Mouse (Mus musculus): ENCODE data around the gene Adgrl4.

DNA sequence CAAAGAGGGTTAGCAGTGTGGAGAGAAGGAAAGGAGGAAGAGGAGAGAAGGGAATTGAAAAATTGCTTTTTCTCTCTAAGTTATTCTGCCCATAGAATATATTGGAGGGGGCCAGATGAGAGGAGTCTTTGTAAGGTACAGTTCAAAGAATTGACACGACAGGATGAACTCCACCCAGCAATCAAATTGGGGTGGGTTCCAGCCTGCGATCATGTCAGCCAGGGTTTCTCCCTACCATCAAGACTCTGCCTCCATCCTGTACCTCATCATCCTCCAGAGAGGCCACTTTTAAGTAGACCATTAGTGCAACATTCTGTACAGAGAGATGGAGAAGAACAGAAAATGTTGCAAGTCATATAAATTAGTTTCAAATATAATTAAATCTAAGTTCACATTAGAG lies 2.3 kb downstream of the Adgrl4 start:
- TF ChIP-seq EP300 (IDR thresholded peaks at IDR 0.05; ENCODE audit: low read length) (no peak), ZMIZ1 (IDR thresholded peaks at IDR 0.05; ENCODE audit: low read depth, low read length) (no peak), KAT2A (IDR thresholded peaks at IDR 0.05; ENCODE audit: insufficient replicate concordance, low read length) (no peak), USF2 (conservative IDR thresholded peaks at IDR 0.05; ENCODE audit: low read depth, low read length) (no peak), CTCF (conservative IDR thresholded peaks at IDR 0.05 in 1 of 2, IDR thresholded peaks at IDR 0.05 in 1 of 2; ENCODE audit: low read depth in 2 of 2, low read length in 2 of 2) (no peak), E2F4 (IDR thresholded peaks at IDR 0.05; ENCODE audit: insufficient replicate concordance, low read depth, low read length) (no peak), POLR2AphosphoS2 (IDR thresholded peaks at IDR 0.05; ENCODE audit: low read depth, low read length) (no peak), NRF1 (IDR thresholded peaks at IDR 0.05; ENCODE audit: low read depth, low read length) (no peak), SMC3 (IDR thresholded peaks at IDR 0.05; ENCODE audit: low read depth, low read length) (no peak), JUND (conservative IDR thresholded peaks at IDR 0.05; ENCODE audit: low read depth, low read length) (no peak), RCOR1 (conservative IDR thresholded peaks at IDR 0.05; ENCODE audit: low read depth, low read length) (no peak), CHD1 (IDR thresholded peaks at IDR 0.05; ENCODE audit: low read depth, low read length) (no peak)

Data from CH12.LX (cell line).